Mouse (Mus musculus) right cerebral cortex, postnatal 10 days (tissue): ENCODE data around the gene Gpr55.

ENCODE experiments used
- DNase-seq, 2 experiments: peaks; one replicate each; pipeline ENCODE4 v3.0.0; 2021; ENCODE audit warnings: low spot score in 2 of 2

The Gpr55 gene

DNA sequence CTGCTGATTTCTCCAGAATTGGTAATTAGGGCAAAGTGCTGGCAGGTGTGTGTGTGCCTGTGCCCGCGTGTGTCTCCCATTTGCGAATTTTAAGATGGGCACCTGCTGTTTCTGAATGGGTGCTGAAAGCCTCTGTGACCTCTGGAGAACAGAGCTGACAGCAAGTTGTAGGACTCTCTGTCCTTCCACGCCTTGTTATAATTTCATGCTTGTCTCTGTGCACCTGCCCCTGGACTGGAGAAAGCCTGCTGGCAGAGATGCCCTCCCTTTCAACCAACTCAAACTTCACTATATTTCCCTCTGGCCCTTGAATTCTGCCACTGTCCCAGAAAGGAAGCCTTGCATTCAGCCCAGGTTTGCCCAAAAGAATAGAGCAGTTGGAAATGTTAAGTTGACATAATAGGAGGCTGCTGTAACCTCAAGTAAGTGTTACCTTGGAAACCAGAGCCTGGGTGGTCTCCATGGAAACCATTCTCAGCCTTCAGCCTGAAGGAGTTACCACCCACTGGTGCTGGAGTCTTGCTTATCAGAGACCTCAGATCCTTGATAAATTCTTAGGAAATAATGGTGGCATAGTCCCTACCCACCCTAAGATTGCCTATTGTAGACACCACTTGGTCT is 43.9 kb downstream of the Gpr55 start:
- DNase-seq = peak; percentile 87 to 95

DNA sequence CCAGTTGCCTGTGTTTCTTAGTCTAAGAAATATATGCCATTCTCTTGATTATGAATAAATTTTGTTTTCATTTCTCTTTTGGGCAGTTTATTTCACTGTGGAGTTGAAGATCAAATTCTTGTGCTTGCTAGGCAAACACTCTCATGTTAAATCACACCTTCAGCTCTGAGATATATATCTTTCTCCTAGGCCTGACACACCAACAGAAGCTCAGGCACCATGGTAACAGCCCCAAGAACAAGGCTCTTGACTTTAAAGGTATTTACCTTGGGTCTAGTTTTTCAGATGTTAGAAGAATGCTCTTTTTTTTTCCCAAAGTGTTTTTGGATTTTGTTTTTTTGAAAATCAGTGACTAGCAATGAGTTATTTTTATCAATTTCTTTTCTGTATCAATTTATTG is 44.9 kb downstream of the Gpr55 start:
- DNase-seq = no peak

DNA sequence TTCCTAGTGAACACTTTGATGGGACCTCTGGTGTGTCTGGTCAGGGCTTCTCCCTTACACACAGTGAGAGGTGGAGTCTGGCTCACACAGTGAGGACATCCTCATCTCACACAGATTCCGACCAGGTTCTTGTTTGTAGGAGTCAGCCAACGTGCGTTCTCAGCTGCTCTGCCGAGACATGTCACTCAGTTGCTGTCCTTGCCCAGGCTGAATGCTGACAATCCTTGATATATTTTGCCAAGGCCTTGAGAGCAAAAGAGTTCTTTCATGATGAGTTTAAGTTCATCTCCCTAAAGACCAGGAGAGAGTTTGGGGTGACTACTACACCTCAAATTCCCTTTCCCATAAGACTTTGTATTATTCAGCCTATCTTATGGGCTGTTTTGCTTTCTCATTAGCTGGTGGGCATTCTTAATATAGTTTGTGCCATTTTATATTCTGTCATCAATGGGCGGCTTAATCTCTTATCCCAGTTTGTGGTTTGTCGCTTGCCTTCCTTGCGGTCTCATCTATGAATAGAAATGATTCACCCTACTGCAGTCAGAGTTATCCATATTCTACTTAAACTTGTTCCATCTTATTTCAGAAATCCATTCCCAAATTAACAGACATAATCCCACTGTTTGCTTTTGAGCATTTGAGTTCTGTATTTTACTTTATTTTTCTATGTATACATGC is 47.6 kb downstream of the Gpr55 start:
- DNase-seq = no peak

DNA sequence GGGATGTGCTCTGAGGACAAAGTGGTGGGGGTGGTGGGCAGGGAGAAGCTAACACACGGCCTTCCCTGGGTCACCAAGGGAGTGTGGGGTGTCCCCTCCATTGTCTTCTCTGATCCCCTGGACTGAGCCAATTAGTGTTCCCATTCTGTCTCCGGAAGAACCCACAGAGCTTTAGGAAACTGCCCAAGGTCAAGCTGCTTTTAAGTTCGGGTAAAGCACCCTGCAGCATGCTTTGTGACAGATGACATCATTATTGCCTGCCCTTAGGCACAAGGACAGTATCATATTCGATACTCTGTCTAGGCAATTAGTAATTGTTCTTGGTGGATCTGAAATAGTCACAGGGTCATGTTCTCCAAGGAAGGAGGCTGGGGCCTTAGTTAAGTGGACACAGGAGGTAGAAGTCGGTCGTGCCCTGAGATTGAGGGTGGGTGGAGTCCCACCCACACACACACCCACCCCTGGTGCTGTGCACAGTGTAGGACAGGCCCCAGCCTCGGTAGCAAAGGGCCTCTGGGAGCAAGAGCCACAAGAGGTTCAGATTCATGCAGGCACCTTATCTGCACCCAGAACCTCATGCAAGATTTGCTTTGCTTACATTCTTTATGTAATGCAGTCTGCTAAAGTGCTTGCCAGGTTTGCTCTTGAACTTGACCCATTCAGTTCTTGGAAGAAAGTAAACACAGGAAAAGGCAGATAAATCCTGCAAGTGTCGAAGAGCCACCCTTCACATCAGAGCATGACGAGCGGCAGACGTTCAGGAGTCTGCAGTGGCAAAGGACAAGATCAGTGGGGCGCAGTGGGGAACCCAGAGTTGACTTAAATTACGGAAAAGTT is 51.8 kb downstream of the Gpr55 start:
- peak in 1 of 2 experiments; percentile 37 for DNase-seq

DNA sequence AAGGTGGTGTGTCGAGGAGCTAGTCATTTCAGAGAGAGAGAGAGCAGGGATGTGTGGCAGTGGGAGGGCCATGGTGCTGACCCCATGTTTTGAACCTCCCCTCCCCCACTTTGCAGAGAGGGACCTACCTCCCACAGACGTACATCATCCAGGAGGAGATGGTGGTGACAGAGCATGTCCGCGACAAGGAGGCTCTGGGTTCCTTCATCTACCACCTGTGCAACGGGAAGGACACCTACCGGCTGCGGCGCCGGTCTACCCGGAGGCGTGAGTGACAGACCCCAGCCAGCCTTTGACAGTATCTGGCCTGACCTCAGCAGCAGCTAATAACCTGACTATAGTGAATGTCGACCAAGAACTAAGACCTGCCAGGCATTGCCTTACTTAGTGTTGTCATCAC is 53.9 kb downstream of the Gpr55 start:
- no peak for DNase-seq

DNA sequence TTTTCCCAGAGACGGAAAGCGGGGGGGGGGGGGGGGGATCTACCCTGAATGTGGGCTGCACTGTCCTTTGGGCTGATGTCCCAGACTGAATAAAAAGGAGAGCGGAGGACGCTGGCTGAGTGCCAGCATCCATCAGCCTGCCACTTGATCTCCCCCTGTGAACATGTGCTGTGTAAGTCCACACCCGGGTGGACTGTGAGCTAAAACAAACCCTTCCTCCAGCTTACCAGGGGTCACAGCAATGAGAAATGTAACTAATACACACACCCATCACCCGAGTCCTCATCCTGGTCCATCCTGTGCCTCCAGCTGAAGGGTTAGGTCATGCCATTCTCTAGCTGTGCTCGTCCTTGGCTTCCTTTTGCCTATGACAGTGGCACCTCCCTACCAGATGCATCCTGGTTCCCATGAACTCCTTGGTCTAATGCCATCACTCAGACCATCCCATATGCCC is 58.7 kb downstream of the Gpr55 start:
- peak; percentile 67 to 73 for DNase-seq

DNA sequence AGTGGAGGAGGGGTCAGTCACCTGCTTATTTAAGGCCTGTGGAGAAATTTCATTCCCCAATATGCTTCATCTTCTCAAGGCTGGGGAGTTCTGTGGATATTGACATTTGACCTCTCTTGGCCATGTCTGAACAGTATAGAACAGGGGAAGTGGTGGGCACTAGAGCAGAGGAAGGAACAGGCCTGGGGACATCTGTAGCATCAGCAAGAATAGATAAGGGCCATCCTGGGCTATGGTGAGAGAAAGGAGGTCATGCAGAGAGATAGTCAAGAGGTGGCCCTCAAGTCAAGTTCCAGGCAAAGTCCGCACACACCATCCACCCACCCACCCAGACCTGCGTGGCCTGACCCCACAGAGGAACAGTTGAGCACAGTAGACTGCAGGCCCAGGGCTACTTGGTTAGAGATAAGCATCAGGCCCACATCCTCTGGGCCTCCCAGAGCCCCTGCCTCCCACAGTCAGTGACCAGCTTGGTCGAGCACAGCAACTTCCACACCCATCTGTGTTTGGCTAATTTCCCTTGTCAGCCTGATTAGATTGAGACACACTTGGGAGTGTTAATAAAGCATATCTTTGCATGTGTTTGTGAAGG is 59.2 kb downstream of the Gpr55 start:
- no peak for DNase-seq

DNA sequence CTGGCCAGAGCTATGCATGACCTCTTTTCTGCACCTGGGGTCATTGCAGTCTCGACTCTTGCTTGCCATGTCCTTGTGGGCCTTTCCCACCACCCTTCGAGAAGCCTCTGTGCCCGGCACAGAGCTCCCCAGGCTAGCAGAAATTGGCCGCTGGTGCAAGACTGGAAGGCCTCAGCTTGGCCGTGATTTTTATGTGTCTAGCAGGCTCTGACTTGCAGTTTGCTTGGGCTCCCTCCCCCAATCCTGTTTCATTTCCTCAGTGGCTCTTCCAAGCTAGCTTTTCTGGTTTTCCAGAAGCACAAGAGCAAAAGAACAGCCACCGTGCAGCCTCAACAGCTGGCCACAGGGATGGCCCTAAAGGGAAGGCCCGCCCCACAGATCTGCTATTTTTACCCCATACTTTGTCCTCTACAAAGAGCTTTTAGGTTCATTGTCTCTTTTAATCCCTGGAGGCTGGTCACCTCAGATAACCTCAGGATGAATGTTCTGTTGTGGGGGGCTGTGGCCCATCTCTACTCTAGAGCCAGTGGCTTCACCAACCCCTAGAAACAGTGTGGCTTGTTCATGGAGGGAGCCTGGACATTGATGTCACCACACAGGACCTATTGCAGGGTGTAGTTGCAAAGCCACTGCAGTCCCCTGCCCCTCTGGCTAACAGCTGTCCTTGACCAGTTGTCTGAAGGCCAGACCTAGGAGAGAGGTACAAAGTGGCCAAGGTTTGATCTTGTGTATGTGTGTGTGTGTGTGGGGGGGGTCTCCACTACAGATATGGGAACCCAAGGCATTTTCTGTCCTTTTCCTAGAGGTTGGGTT is 60.1 kb downstream of the Gpr55 start:
- peak in 1 of 2 experiments; percentile 54 for DNase-seq

DNA sequence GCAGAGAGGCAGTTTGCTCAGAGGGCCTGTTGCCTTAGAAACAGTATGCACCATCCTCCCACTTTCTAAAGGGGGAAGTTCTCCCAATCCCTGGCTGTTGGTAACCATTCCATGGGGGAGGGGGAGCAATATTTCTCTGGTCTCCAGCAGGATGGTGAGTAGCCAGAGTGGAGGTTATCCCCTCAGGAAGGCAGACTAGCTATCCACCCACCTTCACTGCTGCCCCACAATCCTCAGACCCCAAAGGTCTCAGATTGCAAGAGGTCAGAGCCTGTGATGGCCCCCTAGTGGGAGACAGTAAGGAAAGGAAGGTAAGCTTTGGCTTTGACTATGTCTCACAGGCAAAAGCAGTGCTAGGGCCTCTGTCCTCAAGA is 61.4 kb downstream of the Gpr55 start:
- DNase-seq = peak; percentile 54 to 74

DNA sequence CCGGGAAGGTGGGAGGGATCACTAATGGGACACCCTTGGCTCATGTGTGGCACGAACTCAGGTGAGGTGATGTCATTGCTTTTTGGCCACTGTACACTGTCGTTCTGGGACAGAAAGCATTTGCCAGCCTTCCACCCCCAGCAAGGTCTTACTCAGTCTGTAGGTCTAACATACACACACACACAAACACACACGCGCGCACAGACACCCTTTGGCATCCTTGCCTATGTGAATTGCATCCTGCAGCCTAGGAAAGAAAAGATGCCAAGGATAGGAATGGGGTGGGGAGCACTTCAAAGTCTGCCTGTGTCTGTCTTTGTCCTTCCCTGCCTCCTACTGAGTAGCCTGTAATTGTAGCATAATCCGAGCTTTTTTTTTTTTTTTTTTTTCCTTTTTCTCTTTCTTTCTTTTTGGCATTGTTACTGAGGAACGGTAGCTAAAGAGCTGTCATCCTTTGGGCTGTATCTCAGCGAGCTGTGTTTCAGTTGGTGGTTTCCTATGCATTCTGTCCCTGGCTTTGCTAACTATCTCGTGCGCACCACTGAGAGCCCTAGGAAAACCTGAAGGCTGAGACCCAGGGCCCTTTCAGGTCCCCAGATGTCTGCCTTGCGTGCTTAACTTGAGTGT is 61.9 kb downstream of the Gpr55 start:
- peak in 1 of 2 experiments; percentile 70 for DNase-seq

DNA sequence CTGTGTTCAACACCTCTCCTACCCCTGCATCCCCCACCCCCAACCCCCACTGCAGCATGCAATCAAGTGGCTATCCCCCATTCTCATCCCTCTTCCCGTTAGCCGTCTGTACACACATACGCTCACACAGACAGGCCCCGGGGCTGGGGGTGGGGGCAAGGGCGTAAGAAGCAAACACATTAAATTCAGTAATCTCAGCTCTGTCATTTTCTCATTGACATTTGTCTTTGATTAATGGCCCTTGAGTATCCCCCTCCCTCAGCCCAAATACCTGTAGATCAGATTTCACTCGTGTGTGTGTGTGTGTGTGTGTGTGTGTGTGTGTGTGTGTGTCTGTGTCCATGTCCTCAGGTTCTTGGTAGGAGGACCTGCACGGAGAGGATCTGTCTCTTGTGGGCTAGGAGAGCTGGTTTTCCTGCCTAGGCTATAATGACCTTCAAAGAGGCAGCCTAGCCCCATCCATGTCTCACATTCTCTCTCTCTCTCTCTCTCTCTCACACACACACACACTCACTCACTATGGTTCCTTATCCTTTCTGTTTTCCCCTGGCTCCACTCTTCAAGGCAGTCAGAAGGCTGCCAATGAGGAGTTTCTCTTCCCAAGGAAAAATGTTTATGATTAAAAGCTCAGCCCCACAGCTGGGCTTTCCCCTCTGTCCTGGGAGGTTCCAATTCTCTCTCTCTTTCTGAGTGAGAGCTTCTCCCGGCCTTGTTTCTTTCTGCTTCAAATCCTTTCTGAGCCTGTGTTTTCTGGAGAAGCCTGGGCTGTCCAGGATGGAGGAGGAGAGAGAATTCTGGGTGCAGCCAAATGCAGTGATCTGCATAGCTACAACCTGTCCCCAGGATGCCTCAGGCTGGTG is 62.7 kb downstream of the Gpr55 start:
- peak in 1 of 2 experiments; percentile 27 for DNase-seq

DNA sequence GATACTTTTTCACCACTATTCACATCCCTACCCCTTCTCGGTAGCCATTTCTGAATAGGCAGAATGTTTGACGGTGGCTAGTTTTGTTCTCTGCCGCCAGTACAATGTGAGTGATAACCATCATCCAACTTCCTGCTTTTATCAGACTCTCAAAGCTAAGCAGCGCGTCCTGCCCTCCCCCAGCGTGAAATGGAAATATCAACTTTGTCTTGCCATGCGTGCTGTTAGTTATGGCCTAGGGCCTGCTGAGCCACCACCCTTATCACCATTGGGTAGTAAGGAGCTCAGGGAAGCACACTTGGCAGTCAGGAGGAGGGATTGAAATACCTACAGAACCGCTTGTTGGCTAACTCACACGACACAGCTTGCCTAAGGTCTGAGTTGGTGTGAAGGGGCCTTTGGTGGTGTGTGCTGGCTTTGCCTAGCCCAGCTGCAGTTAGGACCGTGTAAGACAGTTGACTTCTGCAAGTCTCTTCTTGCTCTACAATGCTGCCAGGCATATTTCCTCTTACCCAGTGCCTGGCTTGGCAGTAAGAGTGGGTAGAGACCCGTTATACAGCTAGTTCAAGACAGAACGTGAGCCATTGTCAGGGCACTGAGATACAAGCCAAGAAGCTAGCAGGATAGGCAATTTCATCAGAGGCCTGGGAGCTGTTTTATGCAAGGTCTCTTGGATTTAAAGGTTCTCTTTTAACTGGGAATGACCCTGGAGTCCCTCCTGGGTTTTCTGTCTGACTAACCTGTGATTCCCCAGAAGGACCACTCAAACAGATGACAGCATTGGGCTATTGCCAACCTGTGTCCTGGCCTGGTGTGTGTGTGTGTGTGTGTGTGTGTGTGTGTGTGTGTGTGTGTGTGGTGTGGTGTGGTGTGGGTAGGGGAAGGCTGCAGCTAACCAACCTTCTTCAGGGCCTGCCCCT is 63.8 kb downstream of the Gpr55 start:
- DNase-seq = peak in 1 of 2 experiments; percentile 46

DNA sequence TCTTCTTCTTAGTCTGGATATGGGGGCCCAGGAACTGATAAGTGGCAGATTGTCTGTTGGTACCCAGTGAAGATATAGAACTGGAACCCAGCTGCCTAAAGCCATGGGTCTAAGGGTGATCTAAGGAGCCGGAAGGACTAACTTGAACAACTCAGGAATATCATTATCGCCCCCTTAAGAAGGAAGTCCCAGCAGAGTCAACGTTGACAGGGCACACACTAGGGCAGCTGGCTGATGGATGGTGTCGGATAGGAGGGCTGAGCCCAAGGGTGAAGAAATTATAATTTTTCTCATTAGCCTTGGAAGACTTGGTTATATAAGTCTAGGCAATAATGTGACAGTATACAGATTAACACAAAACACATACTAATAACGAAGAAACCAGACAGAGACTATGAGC is 64.7 kb downstream of the Gpr55 start:
- DNase-seq = no peak

DNA sequence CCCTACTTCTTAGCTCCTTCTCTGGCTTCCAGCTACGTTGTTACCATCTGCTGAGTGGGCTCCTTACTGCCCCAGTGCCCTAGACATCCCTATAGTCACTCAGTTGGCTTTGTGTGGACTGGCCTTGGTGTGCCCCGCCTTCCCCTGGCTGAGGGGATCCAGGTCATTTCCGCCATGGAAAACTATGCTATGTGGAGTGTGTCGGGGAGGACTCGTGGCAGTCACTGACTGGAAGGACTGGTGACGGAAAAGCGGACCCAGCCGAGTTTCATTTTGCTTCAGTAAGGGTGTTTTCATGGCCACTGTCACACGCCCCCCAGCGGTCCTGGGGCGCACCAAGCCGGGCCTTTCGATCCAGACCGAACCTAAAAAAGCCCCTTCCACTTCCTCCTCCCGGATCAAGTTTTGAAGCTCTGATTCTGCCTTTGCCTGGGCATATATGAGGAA is 65.4 kb downstream of the Gpr55 start:
- peak; percentile 82 for DNase-seq

DNA sequence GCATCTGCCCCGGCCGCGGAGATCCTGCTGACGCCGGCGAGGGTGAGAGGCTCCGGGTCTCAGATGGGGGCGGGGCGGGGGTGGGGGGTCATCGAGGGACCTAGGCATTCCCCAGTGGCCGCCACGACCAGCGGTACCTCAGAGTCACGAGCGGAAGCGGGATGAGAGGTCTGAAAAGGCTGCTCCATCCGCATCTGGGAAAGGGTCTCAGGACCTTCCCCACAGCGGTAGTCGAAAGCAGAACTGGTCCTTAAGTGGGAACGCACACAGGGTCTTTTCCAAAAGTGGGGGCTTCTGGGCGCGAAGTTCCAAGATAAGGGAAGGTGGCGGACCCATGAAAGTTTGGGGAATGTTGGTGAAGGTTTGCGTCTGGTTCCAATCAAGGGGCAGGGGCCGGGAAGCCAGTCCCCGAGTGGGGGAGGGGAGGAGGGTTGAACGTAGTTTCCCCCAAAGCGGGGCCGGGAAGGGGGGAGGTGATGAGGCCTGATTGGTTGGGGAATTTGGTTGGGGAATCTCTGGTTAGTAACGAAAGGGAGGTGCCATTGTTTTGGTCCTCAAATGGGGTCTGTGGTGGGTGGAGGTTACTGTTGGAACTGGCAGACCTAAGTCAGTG is 66.0 kb downstream of the Gpr55 start:
- peak; percentile 78 to 81 for DNase-seq

DNA sequence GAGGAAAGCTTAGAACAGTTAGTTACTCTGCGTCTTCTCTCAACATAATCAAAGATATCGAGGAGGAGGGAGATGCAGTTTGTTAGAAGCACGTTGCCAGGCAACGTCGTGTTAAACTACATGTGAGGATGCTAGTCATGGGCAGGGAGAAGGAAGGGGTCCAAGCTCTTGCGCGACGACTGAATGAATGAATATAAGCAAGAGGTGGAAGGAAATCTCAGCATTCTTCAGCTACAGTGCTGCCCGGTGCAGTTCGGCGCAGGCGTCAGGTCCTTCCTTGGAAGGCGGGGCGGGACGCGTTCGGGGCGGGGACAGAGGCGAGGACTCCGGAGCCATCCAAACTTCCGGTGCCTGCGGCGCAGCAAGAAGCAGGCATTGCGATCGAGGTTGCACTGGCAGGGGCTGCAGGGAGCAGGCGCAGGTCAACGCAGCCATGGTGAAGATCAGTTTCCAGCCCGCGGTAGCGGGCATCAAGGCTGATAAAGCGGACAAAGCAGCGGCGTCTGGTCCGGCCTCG is 66.5 kb downstream of the Gpr55 start, which contains the start of gene Itm2c:
Gene Itm2c (plus strand): TSS at position 51 of the 517 bp plus-strand sequence.
- peak; percentile 94 for DNase-seq
